Mouse (Mus musculus): ENCODE data around the gene Pgs1.

Pgs1 gene

GRCm38 (mm10) chr11:117962228-117963067 lies 23.6 kb upstream of the Pgs1 start:
- no peak for DNase-seq (ENCODE audit: low spot score in 2 of 2)

DNA sequence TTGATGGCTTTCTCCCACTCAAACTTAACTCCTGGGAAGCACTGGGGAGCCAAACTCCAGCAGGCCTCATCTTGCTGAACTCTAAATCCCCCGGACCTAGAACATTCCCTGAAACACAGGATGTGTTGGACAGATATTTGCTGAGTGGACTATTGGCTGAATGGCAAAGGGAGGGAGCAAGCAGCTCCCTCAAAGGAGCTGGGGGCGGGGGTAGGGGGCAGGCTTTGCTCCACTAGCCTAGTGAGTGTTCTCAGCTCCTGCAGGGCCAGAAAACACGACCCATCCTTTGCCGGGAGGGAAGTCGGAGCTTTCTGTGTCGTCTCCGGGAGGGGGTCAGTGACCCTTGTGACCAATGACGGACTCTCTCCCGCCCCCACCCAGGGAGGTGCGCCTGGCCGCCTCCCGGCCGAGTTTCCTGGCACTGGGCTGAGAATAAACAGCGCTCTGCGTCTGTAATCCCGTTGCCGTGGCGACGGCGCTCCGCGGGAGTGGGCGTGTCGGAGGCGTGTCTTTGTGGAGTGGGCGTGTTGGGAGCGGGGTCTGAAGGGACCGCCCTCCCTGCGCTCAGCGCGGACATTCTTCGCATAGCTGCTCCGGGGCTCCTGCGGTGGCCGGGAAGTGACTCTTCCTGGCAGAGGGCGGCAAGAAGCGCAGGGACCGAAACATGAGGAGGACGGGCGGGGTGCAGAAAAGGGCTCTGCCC lies 22.9 kb upstream of the Pgs1 start:
- peak; percentile 87 to 89 for DNase-seq (ENCODE audit: low spot score in 2 of 2)

GRCm38 (mm10) chr11:117963872-117964271 lies 22.2 kb upstream of the Pgs1 start:
- DNase-seq (ENCODE audit: low spot score in 2 of 2): no peak

DNA sequence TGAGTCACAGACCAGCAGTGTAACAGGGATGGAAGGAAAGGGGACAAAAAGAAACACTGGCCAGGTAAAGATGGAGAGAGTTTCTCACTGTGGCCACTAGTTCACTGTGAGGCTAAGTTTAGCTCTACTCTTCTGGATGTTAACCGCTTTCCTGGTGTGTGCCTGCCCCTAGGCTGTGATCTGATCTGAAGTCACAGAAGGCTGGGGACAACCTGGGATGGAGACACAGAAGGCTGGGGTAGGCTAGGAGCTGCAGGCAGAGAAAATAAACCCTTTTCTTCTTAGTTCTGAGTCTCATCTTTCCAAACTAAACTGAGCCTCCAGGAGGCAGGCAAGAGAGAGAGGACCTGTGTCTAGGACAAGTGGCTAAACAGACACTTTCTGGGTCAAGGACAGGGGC lies 21.8 kb upstream of the Pgs1 start:
- no peak for DNase-seq (ENCODE audit: low spot score in 2 of 2)

GRCm38 (mm10) chr11:117965052-117965451 lies 21.0 kb upstream of the Pgs1 start:
- no peak for DNase-seq (ENCODE audit: low spot score in 2 of 2)

DNA sequence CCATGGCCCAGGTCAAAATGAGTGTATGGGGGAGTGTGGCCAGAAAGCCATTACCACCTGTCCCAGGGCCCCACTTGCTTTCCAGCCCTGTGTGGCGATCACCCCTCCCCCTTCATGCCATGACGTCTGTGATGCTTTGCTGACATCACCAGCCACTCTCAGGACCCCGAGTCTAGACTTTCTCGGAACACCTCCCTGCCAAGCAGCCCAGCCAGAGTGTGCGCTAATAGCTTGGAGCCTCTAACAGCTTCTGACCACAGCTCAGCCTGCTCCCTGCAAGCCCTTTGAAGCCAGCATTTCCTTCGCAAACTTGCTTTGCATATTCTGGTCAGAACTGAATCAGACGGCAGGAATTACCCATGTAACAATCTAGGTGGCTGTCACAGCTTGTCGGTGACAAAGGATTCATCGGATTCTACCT lies 20.5 kb upstream of the Pgs1 start:
- DNase-seq (ENCODE audit: low spot score in 2 of 2): no peak

- no peak for DNase-seq (ENCODE audit: low spot score in 2 of 2)
Observed at GRCm38 (mm10) chr11:117966506-117967100, 19.5 kb upstream of the Pgs1 start.

DNA sequence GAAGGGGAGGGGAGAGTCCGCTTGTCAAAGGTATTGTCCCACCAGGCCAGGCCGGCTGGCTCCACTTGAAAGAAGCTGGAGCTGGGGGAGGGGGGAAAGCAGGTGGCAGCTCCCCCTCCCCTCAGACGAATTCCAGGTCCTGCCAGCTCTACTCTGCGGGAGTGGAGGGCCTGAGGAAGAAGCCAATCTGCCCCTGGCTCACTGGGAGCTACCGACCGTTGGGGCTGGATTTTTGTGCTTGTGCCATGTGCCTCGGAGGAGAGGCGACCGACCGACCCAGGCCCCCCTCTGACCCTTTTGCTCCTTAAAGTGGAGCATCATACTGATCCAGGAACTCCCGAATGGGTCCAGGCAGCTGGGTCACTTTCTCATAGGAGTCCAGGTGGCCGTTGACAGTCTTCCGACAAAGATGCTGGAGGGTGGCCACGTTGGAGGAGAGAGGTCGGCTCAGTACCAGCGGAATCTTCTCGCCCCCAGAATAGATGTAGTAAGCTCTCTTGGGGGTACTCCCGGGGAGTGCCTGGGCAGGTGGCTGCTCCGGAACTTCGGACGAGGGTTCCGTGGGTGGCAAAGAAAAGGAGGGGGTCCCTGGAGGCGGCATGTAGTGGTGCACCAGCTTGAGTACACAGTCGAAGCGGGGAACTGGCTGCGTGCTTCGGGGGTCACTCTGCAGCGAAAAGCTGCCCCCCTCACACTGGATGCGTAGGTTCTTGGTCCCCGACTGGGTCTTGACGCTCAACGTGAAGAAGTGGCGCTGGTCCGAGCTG lies 18.7 kb upstream of the Pgs1 start:
- no peak for DNase-seq (ENCODE audit: low spot score in 2 of 2)

DNA sequence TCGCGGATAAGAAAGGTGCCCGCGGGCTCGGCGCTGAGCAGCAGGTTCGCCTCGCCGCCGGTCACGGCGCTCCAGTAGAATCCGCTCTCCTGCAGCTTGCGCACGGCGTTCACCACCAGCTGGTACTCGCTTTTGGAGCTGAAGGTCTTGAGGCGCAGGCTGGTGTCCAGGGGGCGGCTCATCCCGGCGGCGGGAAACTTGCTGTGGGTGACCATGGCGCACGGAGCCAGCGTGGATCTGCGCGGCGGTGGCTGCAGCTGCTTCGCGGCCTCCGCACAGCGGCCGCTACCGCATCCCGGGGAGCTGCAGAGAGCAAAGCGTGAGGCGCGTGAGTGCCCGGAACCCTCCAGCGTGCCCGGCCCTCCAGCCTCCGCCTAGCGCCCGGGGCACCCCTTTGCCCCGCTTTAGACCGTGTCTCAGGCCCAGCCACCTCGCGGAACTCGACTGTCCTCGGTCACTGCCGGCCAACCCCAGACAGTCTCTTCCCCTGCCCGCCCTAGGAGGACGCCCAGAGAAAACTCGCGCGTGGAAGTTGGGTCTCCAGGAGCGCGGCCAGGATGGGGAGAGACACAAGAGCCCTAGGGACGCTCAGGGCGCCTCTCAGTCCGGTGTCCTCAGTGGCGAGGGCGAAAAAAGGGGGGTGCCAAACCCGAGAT lies 17.9 kb upstream of the Pgs1 start:
- no peak for DNase-seq (ENCODE audit: low spot score in 2 of 2)

DNA sequence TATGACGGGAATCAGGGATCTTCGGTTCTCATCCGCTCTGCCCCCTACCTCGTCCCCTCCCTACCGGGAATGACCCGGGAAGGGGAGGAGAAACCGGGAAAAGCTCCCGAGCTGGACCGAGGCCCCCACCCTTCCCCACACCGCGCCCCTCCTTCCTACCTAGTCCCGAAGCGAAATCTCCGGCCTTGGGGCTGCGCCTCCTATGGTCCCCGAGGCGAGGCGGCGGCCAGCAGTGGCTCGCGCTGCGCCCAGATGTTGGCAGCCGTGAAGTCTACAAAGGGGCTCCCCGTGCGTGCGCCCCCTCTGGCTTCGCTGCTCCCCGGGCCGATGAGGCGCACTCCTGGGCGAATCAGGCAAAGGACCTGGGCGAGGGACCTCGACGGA lies 17.4 kb upstream of the Pgs1 start:
- no peak for DNase-seq (ENCODE audit: low spot score in 2 of 2)

DNA sequence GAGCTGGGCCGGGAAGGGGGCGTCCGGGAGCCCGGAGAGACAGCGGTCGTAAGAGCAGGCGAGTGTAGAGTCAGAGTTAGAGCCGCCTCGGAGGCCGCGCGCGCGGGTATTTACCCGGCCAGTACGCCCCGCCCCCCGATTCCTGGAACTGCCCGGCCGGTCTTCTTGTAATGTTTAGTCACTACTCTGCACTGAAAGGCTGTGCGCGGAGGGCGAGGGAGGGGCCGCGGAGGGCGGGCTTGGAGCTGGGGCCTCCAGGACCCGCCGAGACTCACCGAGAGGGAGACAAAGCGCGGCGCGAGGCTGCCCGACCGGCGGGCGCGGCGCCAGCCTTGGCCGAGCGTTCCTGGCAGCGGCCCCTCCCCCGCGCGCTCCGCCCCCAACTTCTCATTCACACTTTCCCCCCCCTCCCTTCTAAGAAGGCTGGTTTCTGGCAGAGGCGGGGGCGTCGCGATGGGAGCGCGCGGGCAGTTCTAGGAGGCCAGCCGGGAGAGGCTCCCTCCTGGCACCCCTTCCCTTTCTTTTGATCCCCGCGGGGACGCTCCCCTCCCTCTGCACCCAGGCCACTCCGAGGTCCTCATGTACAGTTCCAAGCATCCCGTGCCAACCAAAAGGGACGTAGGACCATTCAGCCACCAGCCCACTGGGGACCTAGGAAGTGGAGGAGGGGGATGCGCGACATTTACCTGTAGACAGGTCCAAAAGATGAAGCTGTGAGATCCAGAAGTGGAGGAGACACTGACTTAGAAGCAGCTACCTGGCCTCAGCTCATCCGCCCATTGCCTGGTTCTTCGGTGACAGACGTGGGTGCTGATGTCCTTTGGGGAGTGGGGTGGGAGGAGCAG lies 16.8 kb upstream of the Pgs1 start:
- peak; percentile 68 for DNase-seq (ENCODE audit: low spot score in 2 of 2)

DNA sequence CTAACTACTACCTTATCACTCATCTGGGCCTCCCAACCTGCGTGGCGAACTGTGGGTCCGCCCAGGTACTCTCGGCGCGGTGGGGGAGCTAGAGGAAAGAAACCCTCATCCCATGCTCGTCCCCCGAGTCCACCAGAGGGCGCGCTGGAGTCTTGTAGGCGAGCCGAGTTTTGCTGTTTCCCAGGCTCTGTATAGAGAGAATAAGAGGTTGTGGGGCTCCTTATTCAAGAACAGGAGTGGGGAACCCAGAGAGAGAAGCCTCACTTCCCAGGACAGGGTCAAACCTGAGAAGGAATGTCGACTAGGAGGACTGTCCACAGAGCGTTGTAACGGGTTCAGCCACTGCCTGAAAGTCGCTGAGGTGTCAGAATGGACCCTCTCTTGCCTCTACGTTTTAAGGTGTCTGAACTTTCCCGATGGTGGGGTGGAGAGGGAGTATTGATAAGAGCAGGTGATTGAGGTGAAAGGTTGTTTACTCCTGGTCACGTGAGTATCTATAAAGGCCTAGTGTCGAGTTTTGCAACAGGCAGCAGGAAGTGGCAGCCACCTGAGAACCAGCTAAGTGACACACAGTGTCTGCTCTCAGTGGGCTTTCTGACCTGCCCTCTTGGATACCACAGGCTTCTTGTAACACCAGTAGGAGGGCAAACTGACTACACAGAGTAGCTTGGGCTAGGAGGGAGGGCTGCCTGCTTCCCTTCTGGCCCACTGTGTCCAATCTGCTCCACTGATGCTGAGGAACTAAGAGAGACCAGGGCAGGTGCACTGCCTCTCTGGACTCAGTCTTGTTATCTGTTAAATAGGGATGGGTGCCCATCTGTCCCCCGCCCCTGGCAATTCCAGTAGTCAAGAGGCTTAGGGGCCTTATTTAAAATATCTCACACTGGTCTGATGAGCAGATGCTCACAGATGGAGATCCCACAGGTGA lies 15.9 kb upstream of the Pgs1 start, which contains the start of gene Socs3:
Socs3 (minus strand) TSS at position 103 of the 928 bp plus-strand sequence.
- peak; percentile 81 to 90 for DNase-seq (ENCODE audit: low spot score in 2 of 2)

- DNase-seq (ENCODE audit: low spot score in 2 of 2): no peak
Observed at GRCm38 (mm10) chr11:117971100-117971499, 15.0 kb upstream of the Pgs1 start.

DNA sequence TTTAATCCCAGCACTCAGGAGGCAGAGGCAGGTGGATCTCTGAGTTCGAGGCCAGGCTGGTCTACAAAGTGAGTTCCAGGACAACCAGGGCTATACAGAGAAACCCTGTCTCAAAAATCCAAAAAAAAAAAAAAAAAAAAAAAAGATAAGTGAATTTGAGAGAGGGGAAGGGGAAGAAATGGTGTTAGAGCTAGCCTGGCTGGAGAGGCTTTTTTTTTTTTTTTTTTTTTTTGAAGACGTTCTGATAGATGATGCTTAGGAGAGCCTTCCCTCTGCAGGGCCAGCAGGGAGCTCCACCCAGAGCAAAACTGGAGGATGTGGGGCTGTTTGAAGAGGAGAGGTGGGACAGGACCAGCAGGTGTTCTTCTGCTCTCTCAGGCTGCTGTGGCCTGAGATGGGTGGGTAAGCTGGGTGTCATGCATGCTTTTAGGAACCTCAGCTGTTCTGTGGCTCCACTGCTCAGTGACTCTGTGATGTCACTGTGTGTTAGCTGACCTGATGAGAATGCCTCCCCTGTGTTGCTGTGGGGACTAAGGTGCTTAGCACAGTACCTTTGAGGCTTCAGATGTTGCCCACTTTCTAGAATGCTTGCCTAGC lies 14.3 kb upstream of the Pgs1 start:
- no peak for DNase-seq (ENCODE audit: low spot score in 2 of 2)

DNA sequence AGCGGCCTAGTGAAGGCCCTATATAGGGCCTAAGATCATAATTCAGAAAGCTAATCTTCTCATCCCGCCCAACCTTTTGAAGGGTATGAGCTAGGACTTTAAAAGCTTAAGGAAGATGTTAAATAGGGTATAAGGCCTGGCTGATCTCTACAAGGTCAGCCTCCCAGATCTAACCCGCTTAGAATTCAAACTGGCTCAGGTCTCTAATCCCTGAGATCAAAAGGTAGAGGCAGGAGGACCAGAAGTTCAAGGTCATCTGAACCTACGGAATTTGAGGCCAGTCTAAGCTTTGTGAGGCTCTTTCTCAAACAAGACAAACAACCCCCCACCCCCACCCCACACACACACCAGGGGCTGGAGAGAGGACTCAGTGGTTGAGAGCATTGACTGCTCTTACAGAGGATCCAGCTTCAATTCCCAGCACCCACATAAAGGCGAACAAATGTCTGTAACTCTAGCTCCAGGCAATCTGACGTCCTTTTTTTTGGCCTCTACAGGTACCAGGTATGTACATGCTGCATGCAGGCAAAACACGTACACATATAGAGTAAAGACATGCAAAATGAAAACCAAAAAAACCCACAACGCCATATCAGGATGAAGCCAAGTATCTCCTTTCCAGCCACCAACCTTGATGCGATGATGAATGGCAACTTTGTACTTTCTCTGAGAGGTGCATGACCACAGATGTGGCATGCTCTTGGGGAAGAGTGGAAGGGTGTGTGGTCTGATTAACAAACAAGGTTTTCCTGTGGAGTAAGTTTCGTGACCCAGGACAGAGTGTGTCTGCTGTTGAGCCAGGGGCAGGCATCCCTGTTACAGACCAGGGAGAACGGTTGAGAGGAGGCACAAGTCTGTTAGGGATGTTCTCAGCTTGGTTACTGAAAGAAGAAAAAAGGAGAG lies 13.2 kb upstream of the Pgs1 start:
- no peak for DNase-seq (ENCODE audit: low spot score in 2 of 2)

DNA sequence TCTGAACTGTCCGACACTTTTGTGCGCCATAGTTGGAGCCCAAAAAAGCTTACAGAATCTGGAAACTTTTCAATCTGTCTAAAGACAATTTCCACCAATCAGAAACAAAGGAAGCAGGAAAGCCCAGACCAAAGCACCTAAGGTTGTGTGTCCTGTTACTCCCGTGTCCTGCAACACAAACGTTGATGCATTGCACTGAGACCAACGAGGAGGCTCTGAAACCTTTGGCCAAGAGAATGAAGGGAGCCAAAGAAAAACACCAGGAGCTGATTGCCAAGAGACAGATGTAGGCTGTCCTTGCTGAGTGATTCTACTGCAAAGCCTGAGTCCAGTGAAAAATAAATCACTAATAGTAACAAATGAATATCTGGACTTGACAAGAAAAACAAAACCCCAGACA lies 12.5 kb upstream of the Pgs1 start:
- DNase-seq (ENCODE audit: low spot score in 2 of 2): no peak

DNA sequence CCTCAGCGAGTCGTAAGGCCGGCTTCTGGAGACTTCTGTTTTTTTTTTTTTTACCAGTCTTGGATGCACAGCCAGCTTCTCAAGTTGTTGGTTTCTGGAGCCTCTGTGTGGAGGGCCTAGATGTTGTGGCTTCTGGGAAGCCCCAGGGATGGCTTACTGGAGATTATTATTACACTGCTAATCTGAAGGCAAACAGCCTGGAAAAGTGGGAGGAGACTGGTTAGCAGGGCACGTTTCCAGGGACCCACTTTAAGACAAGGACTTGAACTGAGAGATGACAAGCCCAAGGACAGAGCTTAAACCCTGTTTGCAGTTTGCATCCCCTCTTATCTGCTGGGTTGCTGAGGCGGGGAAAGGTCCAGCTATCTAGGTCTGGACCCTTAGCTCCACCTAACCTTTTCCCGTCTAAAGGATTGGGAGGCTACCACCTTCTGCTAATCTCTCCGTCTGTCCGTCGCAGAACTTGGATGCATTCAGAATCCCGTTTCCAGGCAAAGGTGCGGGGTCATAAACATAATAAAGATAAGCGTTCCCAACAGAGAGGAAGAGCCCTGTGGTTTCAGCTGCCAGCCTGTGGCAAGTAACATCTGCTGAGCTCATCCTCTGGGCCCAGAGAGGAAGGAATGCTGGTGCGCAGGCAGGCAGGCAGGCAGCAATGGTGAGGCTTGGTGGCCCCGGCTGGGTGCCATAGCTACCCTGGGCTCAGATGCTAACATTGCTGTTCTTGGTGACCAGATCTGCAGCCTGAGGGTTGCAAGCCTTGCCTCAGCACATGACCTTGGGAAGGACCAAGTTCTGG lies 11.6 kb upstream of the Pgs1 start:
- no peak for DNase-seq (ENCODE audit: low spot score in 2 of 2)

Data from spleen, postnatal 14 days (tissue).